Comparison of ENCODE assay signal across 20 mouse cellular contexts in the genomic region with DNA sequence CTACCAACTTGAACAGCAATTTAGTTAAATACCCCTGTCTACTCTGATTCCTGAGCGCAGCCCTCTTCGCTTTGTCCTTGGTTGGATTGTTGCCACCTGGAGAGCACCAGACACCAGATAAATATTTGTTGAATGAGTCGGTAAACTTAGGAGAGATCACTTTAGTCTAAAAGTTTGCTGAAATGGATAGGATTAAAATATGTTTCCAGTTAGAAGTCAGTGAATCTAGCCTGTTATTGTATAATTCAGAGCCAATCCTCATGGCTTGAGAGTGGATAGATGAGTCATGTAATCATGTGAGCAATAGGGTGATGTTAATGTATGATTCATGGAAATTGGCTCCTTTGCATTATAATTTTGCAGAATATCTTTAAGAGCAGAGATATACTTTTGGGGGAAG. TPM values are rescaled to one million over a fixed set of nuclear protein-coding genes. Genes with fewer than 3 reads are reported as not detected.
DNase-seq lines count a peak whose midpoint lies in the region; ATAC-seq and TF ChIP-seq lines count a peak whose summit lies in the region.
"Had no signal": no experiment of that assay in that cellular context is flagged by ENCODE, and none has a peak within 500 bp of the region (broad histone marks: within the 10 kb centered on the region; RNA-seq: fewer than 3 reads in every experiment).

No protein-coding gene starts in this region.

- intact Hi-C loops in heart, postnatal 25 days (cut with DNase I) = no loop called here

- no peaks in the 10 kb centered on the region for H3K36me3 ChIP-seq in liver, postnatal 0 days (replicated peaks; ENCODE audit: insufficient read depth, low read length)
- no peaks in the 10 kb centered on the region for H3K36me3 ChIP-seq in embryonic facial prominence, embryonic 15.5 days
- no peaks in the 10 kb centered on the region for H3K36me3 ChIP-seq in stomach, postnatal 0 days (ENCODE audit: control insufficient read depth, insufficient read depth, low read length)
- H3K36me3 ChIP-seq: hindbrain, embryonic 13.5 days; limb, embryonic 12.5 days; midbrain, embryonic 12.5 days had no signal

- DNase-seq in liver, postnatal 0 days = no peak
- DNase-seq in liver = no peak
- peak; percentile 72 for DNase-seq in Muller cell, postnatal 12 days (ENCODE audit: inconsistent ontology term)
- DNase-seq in stomach, postnatal 0 days (ENCODE audit: low spot score) = no peak
- no peak for DNase-seq in heart, postnatal 25 days (ENCODE audit: low spot score)
- DNase-seq in thymus, postnatal 25 days = no peak
- DNase-seq: cerebellum, adult 11 months; cerebellum, postnatal 36 days; gastrocnemius, postnatal 25 days; kidney, adult 11 months; kidney, postnatal 10 days; lung, adult 18-20 months; lung, postnatal 36 days; right cerebral cortex, adult 18-20 months had no signal

- H3K27me3 ChIP-seq in liver, postnatal 0 days (ENCODE audit: insufficient read depth, low read length) = no peaks in the 10 kb centered on the region
- H3K27me3 ChIP-seq in embryonic facial prominence, embryonic 15.5 days = no peaks in the 10 kb centered on the region
- no peaks in the 10 kb centered on the region for H3K27me3 ChIP-seq in stomach, postnatal 0 days (ENCODE audit: control insufficient read depth, insufficient read depth, low read length)
- H3K27me3 ChIP-seq: CH12.LX; hindbrain, embryonic 13.5 days; midbrain, embryonic 12.5 days had no signal

- 60% methylated on average over 3 of the region's 3 CpGs for WGBS in liver, postnatal 0 days (ENCODE audit: insufficient replicate concordance)
- WGBS in embryonic facial prominence, embryonic 15.5 days = 47% methylated on average over 3 of the region's 3 CpGs
- 17% methylated on average over 3 of the region's 3 CpGs for WGBS in stomach, postnatal 0 days

- no peak overlapping the region for H3K4me2 ChIP-seq in liver, postnatal 0 days (ENCODE audit: low read depth, low read length)
- H3K4me2 ChIP-seq in embryonic facial prominence, embryonic 15.5 days (replicated peaks) = no peak overlapping the region
- H3K4me2 ChIP-seq in stomach, postnatal 0 days (replicated peaks; ENCODE audit: low read depth) = no peak overlapping the region
- H3K4me2 ChIP-seq: hindbrain, embryonic 13.5 days; limb, embryonic 12.5 days; midbrain, embryonic 12.5 days had no signal

- H3K4me3 ChIP-seq in liver, postnatal 0 days (ENCODE audit: low read depth, low read length) = no peak overlapping the region
- H3K4me3 ChIP-seq in embryonic facial prominence, embryonic 15.5 days (replicated peaks) = no peak overlapping the region
- no peak overlapping the region for H3K4me3 ChIP-seq in stomach, postnatal 0 days (ENCODE audit: low read depth, low read length)
- H3K4me3 ChIP-seq: hindbrain, embryonic 13.5 days; left cerebral cortex, adult 2 months; limb, embryonic 12.5 days; midbrain, embryonic 12.5 days had no signal

- peak; percentile 44 for ATAC-seq in liver, postnatal 0 days
- ATAC-seq in embryonic facial prominence, embryonic 15.5 days (ENCODE audit: insufficient number of reproducible peaks, low FRiP score, low TSS enrichment, low read depth) = peak; percentile 49; the same call in 1 of the 2 replicates
- ATAC-seq in stomach, postnatal 0 days (ENCODE audit: low FRiP score, low TSS enrichment) = no peak

- no peaks in the 10 kb centered on the region for H3K9me3 ChIP-seq in liver, postnatal 0 days (ENCODE audit: low read length)
- H3K9me3 ChIP-seq in embryonic facial prominence, embryonic 15.5 days (replicated peaks) = no peaks in the 10 kb centered on the region
- no peaks in the 10 kb centered on the region for H3K9me3 ChIP-seq in stomach, postnatal 0 days (ENCODE audit: control insufficient read depth, low read length)
- H3K9me3 ChIP-seq: hindbrain, embryonic 13.5 days; limb, embryonic 12.5 days; midbrain, embryonic 12.5 days had no signal

- no peak for TF ChIP-seq CTCF in liver, postnatal 0 days (IDR thresholded peaks at IDR 0.05; ENCODE audit: low read depth)
- no peak for TF ChIP-seq CTCF in stomach, postnatal 0 days (IDR thresholded peaks at IDR 0.05; ENCODE audit: low read depth)

- H3K9ac ChIP-seq in liver, postnatal 0 days (replicated peaks) = no peak overlapping the region
- H3K9ac ChIP-seq in embryonic facial prominence, embryonic 15.5 days = no peak overlapping the region
- H3K9ac ChIP-seq in stomach, postnatal 0 days (ENCODE audit: low read length) = no peak overlapping the region
- H3K9ac ChIP-seq: hindbrain, embryonic 13.5 days; limb, embryonic 12.5 days; midbrain, embryonic 12.5 days had no signal

- H3K4me1 ChIP-seq in liver, postnatal 0 days (ENCODE audit: insufficient read depth) = 0 out of 2 replicates have a peak, but pooled peaks cover 3% of the 10 kb centered on the region
- H3K4me1 ChIP-seq in embryonic facial prominence, embryonic 15.5 days = peaks cover 29% of the 10 kb centered on the region
- H3K4me1 ChIP-seq in stomach, postnatal 0 days (replicated peaks; ENCODE audit: control insufficient read depth, insufficient read depth) = no peaks in the 10 kb centered on the region

- peak overlapping the region; percentile 30; the same call in 1 of the 2 replicates for H3K27ac ChIP-seq in liver, postnatal 0 days (ENCODE audit: low read depth)
- peak overlapping the region; percentile 80 for H3K27ac ChIP-seq in embryonic facial prominence, embryonic 15.5 days (replicated peaks)
- peak overlapping the region; percentile 9; the same call in 1 of the 2 replicates for H3K27ac ChIP-seq in stomach, postnatal 0 days (replicated peaks)
- H3K27ac ChIP-seq: hindbrain, embryonic 13.5 days; left cerebral cortex, adult 2 months; limb, embryonic 12.5 days; midbrain, embryonic 12.5 days had no signal

- no peak for TF ChIP-seq EP300 in liver, postnatal 0 days (IDR thresholded peaks at IDR 0.05; ENCODE audit: low read depth)
- TF ChIP-seq EP300 in stomach, postnatal 0 days (optimal IDR thresholded peaks at IDR 0.05) = no peak

RNA-seq across cellular contexts. Expression of gene Prtg, which starts 31.6 kb away (rescaled TPM):
- 0.06 and 0.09 TPM in 2 replicates for polyA plus RNA-seq in liver, postnatal 0 days (2015; fragmentation: Nextera tagmentation; extraction: Ambion mirVana)
- polyA plus RNA-seq in embryonic facial prominence, embryonic 15.5 days (2015; fragmentation: Nextera tagmentation; extraction: Ambion mirVana) = 1.1 and 1.2 TPM in 2 replicates
- 0.06 TPM in 2 replicates for polyA plus RNA-seq in stomach, postnatal 0 days (2015; fragmentation: Nextera tagmentation; extraction: Ambion mirVana)
- total RNA-seq in heart, postnatal 25 days (2021) = under 1 TPM; 0.08 to 0.45 TPM
- total RNA-seq: CH12.LX had no signal

Comparison
In these comparisons a context has a peak if more than half of its experiments do, and no peak if none do; other contexts are left out.
1. H3K27ac ChIP-seq: peak in every context shown above with its lines; median percentile 80 in embryonic facial prominence, embryonic 15.5 days; 30 in liver, postnatal 0 days; 9 in stomach, postnatal 0 days.